Mouse (Mus musculus) splenic B cell, adult 2 months (primary cell): ENCODE measurements around the gene Ptpru.
"Not testable (repeated sequence)": the region's sequence is repeated elsewhere in the genome, so short reads cannot be mapped to it uniquely, and the experiment has no call there.

ENCODE experiments used
- DNase-seq: peaks from one replicate; pipeline ENCODE4 v3.0.0-alpha.2; 2011; ENCODE audit warnings: low read depth, low spot score
- H3K27me3 ChIP-seq: 2 replicates; pipeline ENCODE4 v1.6.1; 2012; ENCODE audit warnings: mild to moderate bottlenecking, low read length, moderate library complexity, mixed read lengths; ENCODE audit not compliant: control insufficient read depth, poor library complexity, insufficient read depth, severe bottlenecking
- H3K36me3 ChIP-seq: 2 replicates; pipeline ENCODE4 v1.6.1; 2012; ENCODE audit warnings: mild to moderate bottlenecking, low read length, moderate library complexity, mixed read lengths; ENCODE audit not compliant: control insufficient read depth, poor library complexity, insufficient read depth, severe bottlenecking

Ptpru gene

GRCm38 (mm10) chr4:131821161-131821731 is 16.8 kb downstream of the Ptpru start:
- DNase-seq = no peak
- no peaks in the 10 kb centered on the region for H3K36me3 ChIP-seq

DNA sequence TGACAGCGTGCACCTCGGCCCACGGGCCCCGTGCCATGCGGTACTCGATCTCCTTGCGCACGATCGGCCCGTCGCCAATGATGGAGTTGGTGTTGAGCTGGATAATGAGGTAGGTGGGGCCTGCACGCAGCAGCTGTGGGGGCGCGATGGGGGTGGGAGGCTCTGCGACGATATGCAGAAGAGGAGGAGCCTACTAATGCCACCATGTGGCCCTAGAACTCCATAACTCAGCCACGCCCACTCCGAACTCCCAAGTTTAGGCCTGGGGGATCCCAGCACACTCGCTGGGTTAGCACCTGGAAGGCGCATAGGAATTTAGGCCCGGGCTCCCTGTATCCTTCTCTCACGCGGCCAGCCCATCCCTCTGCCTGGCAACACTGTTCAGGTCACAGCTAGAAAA is 19.2 kb downstream of the Ptpru start:
- Histone ChIP-seq H3K36me3 (no peaks in the 10 kb centered on the region), H3K27me3 (no peaks in the 10 kb centered on the region)
- DNase-seq = no peak

More at GRCm38 (mm10) chr4:131821161-131821731, 16.8 kb downstream of the Ptpru start:
- H3K27me3 ChIP-seq = no peaks in the 10 kb centered on the region

GRCm38 (mm10) chr4:131815774-131816173 is 22.3 kb downstream of the Ptpru start:
- Histone ChIP-seq H3K36me3 (no peaks in the 10 kb centered on the region), H3K27me3 (no peaks in the 10 kb centered on the region)
- no peak for DNase-seq

GRCm38 (mm10) chr4:131814869-131815268 is 23.2 kb downstream of the Ptpru start:
- no peaks in the 10 kb centered on the region for H3K36me3 ChIP-seq
- H3K27me3 ChIP-seq = no peaks in the 10 kb centered on the region
- no peak for DNase-seq

DNA sequence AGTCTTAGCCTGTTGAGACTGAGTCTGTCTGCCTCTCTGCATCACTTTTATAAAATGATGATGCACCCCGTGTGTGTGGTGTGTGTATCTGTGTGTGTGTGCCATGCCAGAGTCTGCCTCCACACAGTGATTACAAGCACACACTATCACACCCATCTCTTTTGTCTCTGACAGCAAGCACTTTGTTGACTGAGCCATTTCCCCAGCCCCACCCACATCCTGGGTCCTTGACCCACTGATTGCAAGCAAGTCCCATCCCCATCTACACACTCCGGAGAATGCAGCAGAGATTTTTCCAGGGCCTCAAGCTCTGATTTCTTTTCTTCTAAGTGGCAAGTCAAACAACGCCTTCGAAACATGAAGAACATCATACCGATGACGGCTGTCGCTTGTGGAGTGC is 24.3 kb downstream of the Ptpru start:
- Histone ChIP-seq H3K36me3 (no peaks in the 10 kb centered on the region), H3K27me3 (no peaks in the 10 kb centered on the region)
- DNase-seq = no peak

DNA sequence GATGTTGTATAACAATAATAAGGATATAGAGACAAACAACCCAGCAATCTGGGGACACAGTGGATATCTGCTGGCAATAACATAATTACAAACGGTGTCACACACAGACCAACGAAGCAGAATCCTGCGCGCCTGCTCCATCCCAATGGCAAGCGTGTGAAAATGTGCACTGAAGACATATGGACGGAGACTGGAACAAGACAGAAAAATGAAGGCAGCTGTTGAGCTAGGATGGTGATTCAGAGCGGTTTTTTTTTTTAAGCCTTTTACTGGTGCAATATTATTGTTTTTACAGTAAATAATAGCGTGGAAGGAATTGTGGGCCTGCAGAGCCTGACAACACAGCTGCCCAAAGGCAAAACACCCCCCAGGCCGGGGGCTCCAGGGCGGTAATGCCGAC is 25.6 kb downstream of the Ptpru start:
- Histone ChIP-seq H3K27me3 (no peaks in the 10 kb centered on the region), H3K36me3 (no peaks in the 10 kb centered on the region)
- no peak for DNase-seq

GRCm38 (mm10) chr4:131805255-131805654 is 32.8 kb downstream of the Ptpru start:
- DNase-seq = no peak
- no peaks in the 10 kb centered on the region for H3K36me3 ChIP-seq
- H3K27me3 ChIP-seq = no peaks in the 10 kb centered on the region

- H3K36me3 ChIP-seq, H3K27me3 ChIP-seq, DNase-seq: not testable (repeated sequence)
Measured at GRCm38 (mm10) chr4:131804732-131805131, 33.4 kb downstream of the Ptpru start.

- no peak for DNase-seq
- H3K36me3 ChIP-seq = no peaks in the 10 kb centered on the region
- H3K27me3 ChIP-seq = no peaks in the 10 kb centered on the region
Measured at GRCm38 (mm10) chr4:131803846-131804245, 34.2 kb downstream of the Ptpru start.

- no peak for DNase-seq
- H3K36me3 ChIP-seq = no peaks in the 10 kb centered on the region
- H3K27me3 ChIP-seq = no peaks in the 10 kb centered on the region
Measured at GRCm38 (mm10) chr4:131798968-131799367, 39.1 kb downstream of the Ptpru start.

DNA sequence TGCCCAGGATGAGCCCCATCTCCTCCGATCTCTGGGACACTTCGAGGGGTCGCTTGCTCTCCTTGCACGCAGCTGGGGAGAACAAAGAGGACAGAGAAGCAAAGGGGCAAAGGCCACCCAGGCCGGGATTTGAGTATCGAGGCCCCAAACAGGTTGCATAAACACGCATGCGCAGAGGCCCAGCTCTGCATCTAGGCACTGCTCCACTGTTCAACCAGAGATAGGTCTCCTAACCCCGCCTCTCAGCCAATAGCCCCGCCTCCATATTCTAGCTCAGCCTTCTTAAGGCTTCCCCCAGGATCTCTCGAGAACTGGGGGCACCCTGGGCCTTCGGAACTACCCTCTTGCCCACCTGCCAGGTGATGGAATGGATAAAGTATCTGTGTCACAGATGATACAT is 40.2 kb downstream of the Ptpru start:
- Histone ChIP-seq H3K27me3 (no peaks in the 10 kb centered on the region; the same call in 1 of the 2 replicates), H3K36me3 (no peaks in the 10 kb centered on the region)
- no peak for DNase-seq

- H3K27me3 ChIP-seq = no peaks in the 10 kb centered on the region; the same call in 1 of the 2 replicates
- DNase-seq = no peak
- no peaks in the 10 kb centered on the region for H3K36me3 ChIP-seq
Measured at GRCm38 (mm10) chr4:131797483-131797882, 40.6 kb downstream of the Ptpru start.

- H3K27me3 ChIP-seq = no peaks in the 10 kb centered on the region; the same call in 1 of the 2 replicates
- H3K36me3 ChIP-seq = no peaks in the 10 kb centered on the region
- DNase-seq = no peak
Measured at GRCm38 (mm10) chr4:131796312-131797080, 41.6 kb downstream of the Ptpru start.

DNA sequence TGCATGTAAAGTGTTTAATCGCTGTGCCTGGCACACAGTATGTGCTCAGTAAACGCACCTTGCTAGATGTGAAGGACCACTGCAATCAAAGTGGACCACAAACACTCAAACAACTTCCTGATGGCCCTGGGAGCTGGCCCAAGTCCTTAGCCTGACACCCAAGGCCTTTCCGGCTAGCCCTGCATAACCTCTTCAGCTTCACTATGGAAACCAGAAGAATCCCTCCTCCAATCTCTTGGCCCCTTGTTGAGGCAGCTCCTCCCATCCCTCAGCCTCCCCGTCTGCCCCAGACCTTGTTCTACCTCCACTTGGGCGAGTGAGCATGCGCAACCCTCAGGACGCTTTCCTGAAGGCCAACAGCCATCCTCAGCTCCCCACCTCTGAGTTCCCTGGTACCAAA is 51.3 kb downstream of the Ptpru start:
- Histone ChIP-seq H3K36me3 (no peaks in the 10 kb centered on the region), H3K27me3 (no peaks in the 10 kb centered on the region)
- DNase-seq = no peak

DNA sequence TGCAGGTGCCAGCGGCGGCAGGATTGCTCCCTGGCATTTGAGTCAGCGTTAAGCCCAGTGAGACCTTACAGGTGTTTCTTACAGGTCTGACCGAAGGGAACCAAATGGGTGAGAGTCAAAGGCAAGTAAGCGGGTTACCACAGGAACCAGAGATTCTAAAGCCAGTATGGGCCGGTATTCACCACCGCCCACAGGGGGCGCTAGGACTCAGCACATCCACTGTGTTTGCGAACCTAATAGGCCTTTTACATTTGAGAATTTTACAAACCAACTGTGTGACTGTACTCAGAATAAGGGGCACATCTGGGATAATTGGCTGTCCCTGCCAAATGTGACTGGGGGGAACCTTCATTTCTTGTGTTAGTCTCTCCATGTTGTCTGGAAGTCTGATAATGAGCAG is 54.1 kb downstream of the Ptpru start:
- DNase-seq = peak; percentile 60
- no peaks in the 10 kb centered on the region for H3K36me3 ChIP-seq

More for the DNA sequence above, 54.1 kb downstream of the Ptpru start:
- no peaks in the 10 kb centered on the region for H3K27me3 ChIP-seq
